Mouse (Mus musculus) myocyte (in vitro differentiated cells): ENCODE data around the gene Myo10. TPM values are rescaled to one million over a fixed set of nuclear protein-coding genes. Genes with fewer than 3 reads are reported as not detected.

ENCODE experiments used
- H3K27me3 ChIP-seq: one replicate; pipeline ENCODE4 v1.6.1; 2011; ENCODE audit not compliant: control insufficient read depth, insufficient read depth, insufficient read length
- H3K36me3 ChIP-seq: one replicate; pipeline ENCODE4 v1.6.1; 2011; ENCODE audit not compliant: control insufficient read depth, insufficient read depth
- H3K4me2 ChIP-seq: one replicate; pipeline ENCODE4 v1.6.1; 2011; ENCODE audit warnings: low read depth, control low read depth
- H3K4me3 ChIP-seq: one replicate; pipeline ENCODE4 v1.5.1; 2011; ENCODE audit warnings: mild to moderate bottlenecking, control low read depth, moderate library complexity
- H3K79me2 ChIP-seq: one replicate; pipeline ENCODE4 v1.6.1; 2011; ENCODE audit not compliant: control insufficient read depth, insufficient read depth
- H3ac ChIP-seq: one replicate; pipeline ENCODE4 v1.6.1; 2011; ENCODE audit not compliant: control insufficient read depth, insufficient read length
- CEBPB ChIP-seq: IDR thresholded peaks from 2 replicates; pipeline ENCODE4 v1.6.1; 2011; ENCODE audit warnings: mild to moderate bottlenecking, moderate library complexity; ENCODE audit not compliant: poor library complexity, insufficient read depth, severe bottlenecking
- E2F4 ChIP-seq: IDR thresholded peaks from one replicate; pipeline ENCODE4 v1.6.1; 2011; ENCODE audit warnings: mild to moderate bottlenecking, control low read depth, moderate library complexity; ENCODE audit not compliant: insufficient read depth
- MAX ChIP-seq: IDR thresholded peaks from one replicate; pipeline ENCODE4 v1.6.1; 2011; ENCODE audit warnings: low read depth, mild to moderate bottlenecking, control low read depth
- MYOD1 ChIP-seq, 3 experiments: IDR thresholded peaks; one replicate each; pipeline ENCODE4 v1.6.1; 2011; ENCODE audit warnings: control low read depth in 2 of 3, low read depth in 2 of 3, mild to moderate bottlenecking in 2 of 3, moderate library complexity in 1 of 3; ENCODE audit not compliant: insufficient read length in 2 of 3, control insufficient read depth in 1 of 3
- MYOG ChIP-seq, 3 experiments: IDR thresholded peaks; one replicate each; pipeline ENCODE4 v1.6.1; 2011; ENCODE audit warnings: control low read depth in 2 of 3, low read depth in 2 of 3, mild to moderate bottlenecking in 2 of 3; ENCODE audit not compliant: insufficient read length in 2 of 3, control insufficient read depth in 1 of 3, insufficient read depth in 1 of 3
- POLR2A ChIP-seq: IDR thresholded peaks from one replicate; pipeline ENCODE4 v1.6.1; 2011; ENCODE audit warnings: low read depth, mild to moderate bottlenecking, control low read depth, moderate library complexity; ENCODE audit not compliant: insufficient read length
- POLR2AphosphoS2 ChIP-seq: IDR thresholded peaks from one replicate; pipeline ENCODE4 v1.6.1; 2011; ENCODE audit warnings: low read depth, control low read depth; ENCODE audit not compliant: insufficient read length
- REST ChIP-seq: IDR thresholded peaks from one replicate; pipeline ENCODE4 v1.6.1; 2011; ENCODE audit warnings: mild to moderate bottlenecking, control low read depth, moderate library complexity; ENCODE audit not compliant: insufficient read depth, insufficient read length
- SRF ChIP-seq: IDR thresholded peaks from one replicate; pipeline ENCODE4 v1.6.1; 2011; ENCODE audit warnings: low read depth; ENCODE audit not compliant: control insufficient read depth, insufficient read length
- TCF12 ChIP-seq: IDR thresholded peaks from one replicate; pipeline ENCODE4 v1.6.1; 2011; ENCODE audit warnings: mild to moderate bottlenecking, control low read depth; ENCODE audit not compliant: poor library complexity, insufficient read depth, severe bottlenecking
- TCF3 ChIP-seq: IDR thresholded peaks from one replicate; pipeline ENCODE4 v1.6.1; 2011; ENCODE audit warnings: low read depth, control low read depth; ENCODE audit not compliant: insufficient read length
- USF1 ChIP-seq: IDR thresholded peaks from one replicate; pipeline ENCODE4 v1.6.1; 2011; ENCODE audit warnings: low read depth, mild to moderate bottlenecking, control low read depth, moderate library complexity
- polyA plus RNA-seq: library from polyadenylated mRNA; unstranded; fragments of >200 nt; fragmentation: generic; extraction: Trizol; gene quantifications from one replicate; pipeline ENCODE4 v1.2.1, GENCODE M21; 2012; ENCODE audit warnings: missing spikeins

The Myo10 gene
- polyA plus RNA-seq, 1 experiment: 71.4 TPM

DNA sequence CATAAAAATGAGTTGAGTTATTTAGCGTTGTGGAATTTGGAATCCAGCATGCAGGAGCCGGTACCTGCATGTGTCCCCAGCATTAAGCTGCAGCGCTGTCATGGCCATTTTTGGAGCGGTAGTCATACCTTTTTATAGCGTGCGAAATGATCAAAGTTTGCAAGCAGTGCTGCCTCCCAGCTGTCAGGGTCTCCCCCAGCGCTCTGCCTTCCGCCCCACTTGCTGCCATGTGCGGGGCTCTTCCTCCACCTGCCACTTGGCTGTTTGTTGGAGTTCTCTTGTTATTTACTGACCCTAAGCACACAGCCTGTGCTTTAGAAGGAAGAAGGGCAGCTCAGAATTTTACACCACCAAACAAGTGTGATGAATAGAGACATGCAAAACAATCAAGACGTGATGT lies 88.6 kb downstream of the Myo10 start:
- Histone ChIP-seq H3ac (no peak overlapping the region), H3K4me3 (no peak overlapping the region), H3K27me3 (no peaks in the 10 kb centered on the region), H3K36me3 (peaks cover 15% of the 10 kb centered on the region), H3K4me2 (no peak overlapping the region), H3K79me2 (peaks cover 78% of the 10 kb centered on the region)
- TF ChIP-seq MYOG (IDR thresholded peaks at IDR 0.05; ENCODE audit: control insufficient read depth in 1 of 3, insufficient read depth in 1 of 3, insufficient read length in 2 of 3, low read depth in 2 of 3) (peak; percentile 73 to 91 (median 73)), SRF (peak; percentile 65), MYOD1 (IDR thresholded peaks at IDR 0.05; ENCODE audit: control insufficient read depth in 1 of 3, insufficient read length in 2 of 3, low read depth in 2 of 3) (peak in 2 of 3 experiments; percentile 66 to 96), TCF3 (peak; percentile 15), POLR2AphosphoS2 (no peak), MAX (no peak), TCF12 (peak; percentile 64), REST (no peak), CEBPB (no peak), USF1 (no peak), POLR2A (no peak), E2F4 (no peak)

DNA sequence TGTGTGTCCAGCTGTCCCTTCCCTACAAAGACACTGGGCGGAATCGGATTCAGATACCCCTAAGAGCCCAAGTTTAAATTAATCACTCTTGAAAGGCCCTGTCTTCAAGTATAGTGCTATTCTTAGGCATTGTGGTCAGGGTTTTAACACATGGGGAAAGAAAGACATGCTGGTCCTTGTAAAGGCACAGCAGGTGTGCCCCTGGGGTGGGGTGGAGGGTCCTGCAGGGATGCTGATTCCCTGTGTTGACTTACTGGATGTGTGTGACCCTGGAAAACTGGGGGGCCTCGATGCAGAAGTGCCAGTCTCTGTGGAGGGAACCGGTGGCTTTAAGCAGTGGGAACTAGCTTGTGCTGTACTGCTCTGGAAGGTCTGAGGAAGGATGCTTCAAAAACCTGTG lies 90.6 kb downstream of the Myo10 start:
- Histone ChIP-seq H3ac (no peak overlapping the region), H3K36me3 (peaks cover 21% of the 10 kb centered on the region), H3K4me3 (no peak overlapping the region), H3K79me2 (peaks cover 79% of the 10 kb centered on the region), H3K27me3 (no peaks in the 10 kb centered on the region), H3K4me2 (peak overlapping the region; percentile 25)
- TF ChIP-seq MYOG (IDR thresholded peaks at IDR 0.05; ENCODE audit: control insufficient read depth in 1 of 3, insufficient read depth in 1 of 3, insufficient read length in 2 of 3, low read depth in 2 of 3) (peak in 2 of 3 experiments; percentile 21 to 81), MYOD1 (IDR thresholded peaks at IDR 0.05; ENCODE audit: control insufficient read depth in 1 of 3, insufficient read length in 2 of 3, low read depth in 2 of 3) (peak in 2 of 3 experiments; percentile 81 to 88), MAX (no peak), USF1 (no peak)

DNA sequence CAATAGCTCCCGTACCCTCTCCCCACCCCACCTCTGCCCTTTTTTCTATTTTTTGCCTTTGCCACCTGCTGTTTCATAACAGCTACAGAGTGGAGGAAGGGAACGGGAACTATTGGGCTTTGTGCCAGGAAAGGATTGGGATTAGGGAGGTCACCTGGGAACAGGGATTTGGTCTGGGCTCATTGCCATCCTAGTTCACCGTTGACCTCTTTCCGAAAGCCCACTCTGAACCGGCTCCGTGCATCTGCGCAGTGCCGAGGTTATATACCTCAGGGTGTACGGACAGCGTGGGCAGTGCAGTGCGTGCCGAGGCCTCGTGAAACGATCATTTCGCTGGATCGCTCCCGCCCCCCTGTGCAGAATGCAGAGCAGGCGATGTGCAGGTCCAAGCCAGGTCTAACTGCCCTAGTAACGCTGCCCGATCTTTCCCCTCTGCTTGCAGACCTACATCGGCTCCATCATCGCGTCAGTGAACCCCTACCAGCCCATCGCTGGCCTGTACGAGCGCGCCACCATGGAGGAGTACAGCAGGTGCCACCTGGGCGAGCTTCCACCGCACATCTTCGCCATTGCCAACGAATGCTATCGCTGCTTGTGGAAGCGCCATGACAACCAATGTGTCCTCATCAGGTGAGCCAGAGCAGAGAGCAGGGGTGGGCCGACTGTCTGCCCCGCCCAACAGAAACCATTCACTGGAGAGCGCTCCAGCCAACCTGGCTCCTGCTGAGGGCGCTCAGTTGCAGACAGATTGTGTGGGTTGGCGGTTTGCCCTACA lies 91.4 kb downstream of the Myo10 start:
- Histone ChIP-seq H3K27me3 (no peaks in the 10 kb centered on the region), H3K4me2 (no peak overlapping the region), H3K79me2 (peaks cover 76% of the 10 kb centered on the region), H3K36me3 (peaks cover 21% of the 10 kb centered on the region), H3ac (no peak overlapping the region), H3K4me3 (no peak overlapping the region)
- TF ChIP-seq POLR2A (peak; percentile 35), SRF (no peak), E2F4 (no peak), USF1 (no peak), REST (no peak), CEBPB (no peak), MYOG (IDR thresholded peaks at IDR 0.05; ENCODE audit: control insufficient read depth in 1 of 3, insufficient read depth in 1 of 3, insufficient read length in 2 of 3, low read depth in 2 of 3) (no peak), TCF3 (no peak), POLR2AphosphoS2 (peak; percentile 50), MYOD1 (IDR thresholded peaks at IDR 0.05; ENCODE audit: control insufficient read depth in 1 of 3, insufficient read length in 2 of 3, low read depth in 2 of 3) (peak in 1 of 3 experiments; percentile 1)

DNA sequence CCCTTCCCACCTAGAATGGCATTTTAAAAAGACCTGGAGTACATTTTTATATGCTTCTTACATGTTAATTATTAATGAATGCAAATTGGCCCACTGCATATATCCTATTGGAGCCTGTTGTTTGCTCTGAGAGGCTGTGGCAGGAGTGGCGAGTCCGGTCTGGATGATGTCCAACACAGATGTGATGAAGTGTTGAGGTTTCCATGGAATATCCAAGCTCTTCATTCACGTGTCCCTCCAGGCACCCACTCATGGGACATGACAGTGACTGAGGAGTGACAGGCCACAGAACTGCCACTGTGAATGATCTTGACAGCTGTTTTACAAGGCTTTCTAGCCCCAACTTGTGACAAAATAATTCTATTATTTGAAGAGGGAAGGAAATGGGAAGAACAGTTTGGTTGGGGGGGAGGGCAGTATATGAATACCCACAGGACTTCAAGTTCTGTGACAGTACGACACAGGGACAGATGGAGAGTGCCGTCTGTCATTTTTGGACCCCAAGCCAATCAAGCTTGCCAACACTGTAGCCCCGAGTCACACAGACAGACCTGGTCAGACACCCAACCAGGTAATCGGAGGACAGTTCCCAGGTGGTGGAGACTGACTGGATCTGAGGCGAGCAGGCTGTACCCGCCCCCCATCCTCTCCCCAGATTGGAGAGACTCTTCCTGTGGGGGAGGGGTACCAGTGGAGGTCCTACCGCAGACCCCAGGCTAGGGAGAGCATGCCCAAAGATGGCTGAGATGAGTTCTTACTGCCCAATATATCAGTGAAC lies 93.1 kb downstream of the Myo10 start:
- H3K79me2 ChIP-seq: peaks cover 60% of the 10 kb centered on the region
- H3K27me3 ChIP-seq: no peaks in the 10 kb centered on the region
- H3K36me3 ChIP-seq: peaks cover 21% of the 10 kb centered on the region
- H3K4me3 ChIP-seq: no peak overlapping the region
- H3ac ChIP-seq: no peak overlapping the region
- H3K4me2 ChIP-seq: no peak overlapping the region
- peak in 1 of 3 experiments; percentile 15 for TF ChIP-seq MYOG (IDR thresholded peaks at IDR 0.05; ENCODE audit: control insufficient read depth in 1 of 3, insufficient read depth in 1 of 3, insufficient read length in 2 of 3, low read depth in 2 of 3)
- peak in 1 of 3 experiments; percentile 59 for TF ChIP-seq MYOD1 (IDR thresholded peaks at IDR 0.05; ENCODE audit: control insufficient read depth in 1 of 3, insufficient read length in 2 of 3, low read depth in 2 of 3)
- TF ChIP-seq POLR2AphosphoS2: no peak

DNA sequence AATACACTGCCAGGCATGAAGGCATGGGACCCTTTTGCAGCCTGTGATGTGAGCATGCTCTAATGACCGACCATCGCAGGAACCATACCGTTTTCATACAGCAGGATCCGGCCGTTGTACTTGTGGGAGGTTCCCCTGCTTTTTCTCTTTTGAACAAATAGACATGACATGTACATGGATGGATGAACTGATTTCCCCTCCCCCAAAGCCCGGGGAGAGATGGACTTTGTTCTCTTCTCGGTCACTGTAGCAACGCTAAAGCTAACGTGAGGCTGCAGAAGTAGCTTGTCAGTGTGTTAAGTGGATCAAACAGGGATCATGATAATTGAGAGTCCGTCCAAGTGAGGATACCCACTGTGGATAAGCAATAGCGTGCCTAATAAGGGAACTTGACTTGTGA lies 93.7 kb downstream of the Myo10 start:
- Histone ChIP-seq H3K79me2 (peaks cover 54% of the 10 kb centered on the region), H3K4me3 (no peak overlapping the region), H3ac (no peak overlapping the region), H3K4me2 (no peak overlapping the region), H3K36me3 (peaks cover 24% of the 10 kb centered on the region), H3K27me3 (no peaks in the 10 kb centered on the region)
- TF ChIP-seq MYOG (IDR thresholded peaks at IDR 0.05; ENCODE audit: control insufficient read depth in 1 of 3, insufficient read depth in 1 of 3, insufficient read length in 2 of 3, low read depth in 2 of 3) (no peak), POLR2AphosphoS2 (no peak), REST (no peak), MAX (no peak), E2F4 (no peak), CEBPB (no peak), TCF12 (no peak), TCF3 (no peak), POLR2A (no peak), SRF (no peak), MYOD1 (IDR thresholded peaks at IDR 0.05; ENCODE audit: control insufficient read depth in 1 of 3, insufficient read length in 2 of 3, low read depth in 2 of 3) (no peak)
